Mouse (Mus musculus) megakaryocyte, embryonic 14.5 days (primary cell): ENCODE results near the gene Sox5.

Experiments
- FLI1 ChIP-seq: IDR thresholded peaks from 2 replicates; pipeline ENCODE4 v1.6.1; 2012; ENCODE audit warnings: low read length, inconsistent platforms, mixed read lengths
- GATA1 ChIP-seq: IDR thresholded peaks from 3 replicates; pipeline ENCODE4 v1.6.1; 2012; ENCODE audit warnings: mixed read lengths, low read length, inconsistent platforms, borderline replicate concordance

DNA sequence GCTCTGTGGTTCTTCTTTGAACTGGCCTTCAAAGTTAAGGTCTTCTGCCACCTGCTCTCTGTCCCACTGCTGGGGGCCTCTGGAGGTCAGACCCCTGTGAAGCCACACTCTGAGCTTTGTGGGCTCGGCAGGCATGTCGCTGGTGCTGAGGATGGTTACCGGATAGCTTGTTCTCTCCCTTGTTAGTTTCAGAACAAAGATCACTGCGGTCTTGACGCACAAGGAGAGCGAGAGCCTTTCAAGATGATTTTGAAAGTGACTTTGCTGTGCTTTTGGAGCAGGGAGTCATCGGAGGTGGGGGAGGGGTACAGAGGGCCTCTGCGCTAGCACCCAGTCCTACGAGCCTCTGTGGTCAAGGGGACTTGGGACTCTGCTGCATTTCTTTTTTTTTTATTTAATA lies 240.5 kb downstream of the Sox5 start:
- TF ChIP-seq GATA1 (no peak), FLI1 (no peak)
